Mouse (Mus musculus) embryonic facial prominence, embryonic 10.5 days (tissue): ENCODE data around the gene Lck. TPM values are rescaled to one million over a fixed set of nuclear protein-coding genes. Genes with fewer than 3 reads are reported as not detected.
A peak's percentile ranks its signal among the peaks of the same experiment; 100 is the strongest.
"Not testable (repeated sequence)": the region's sequence is repeated elsewhere in the genome, so short reads cannot be mapped to it uniquely, and the experiment has no call there.

ENCODE experiments used
- DNase-seq: peaks from one replicate; pipeline ENCODE4 v3.0.0-alpha.2; 2017; ENCODE audit warnings: low spot score
- H3K27ac ChIP-seq: fragments of 300-500 bp; sonication (generic); replicated peaks from 2 replicates; pipeline ENCODE4 v1.5.1; 2016; ENCODE audit warnings: mild to moderate bottlenecking
- H3K27me3 ChIP-seq: fragments of 300-500 bp; sonication (generic); replicated peaks from 2 replicates; pipeline ENCODE4 v1.6.1; 2016; ENCODE audit warnings: low read depth, mild to moderate bottlenecking; ENCODE audit not compliant: poor library complexity, severe bottlenecking
- H3K36me3 ChIP-seq: fragments of 300-500 bp; sonication (generic); replicated peaks from 2 replicates; pipeline ENCODE4 v1.6.1; 2016; ENCODE audit warnings: mild to moderate bottlenecking, moderate library complexity
- H3K4me1 ChIP-seq: fragments of 300-500 bp; sonication (generic); 2 replicates; pipeline ENCODE4 v1.6.1; 2016
- H3K4me3 ChIP-seq: fragments of 300-500 bp; sonication (generic); 2 replicates; pipeline ENCODE4 v1.5.1; 2016; ENCODE audit warnings: mild to moderate bottlenecking, moderate library complexity
- H3K9me3 ChIP-seq: fragments of 300-500 bp; sonication (generic); 2 replicates; pipeline ENCODE4 v1.6.1; 2016; ENCODE audit warnings: mild to moderate bottlenecking
- WGBS: fragments of 180-500 bp; shearing (Covaris S2); methylation state at CpG from one replicate; pipeline ENCODE4 v1.1.7; 2016; 5-methylcytosine and 5-hydroxymethylcytosine counted together
- polyA plus RNA-seq: library from polyadenylated mRNA; unstranded; fragments of >200 nt; fragmentation: Nextera tagmentation; extraction: Ambion mirVana; gene quantifications from 2 replicates; pipeline ENCODE4 v1.2.1, GENCODE M21; 2016

Gene Lck
- polyA plus RNA-seq, 1 experiment from 2014 or later = 12.6 TPM

- H3K4me3 ChIP-seq = peak overlapping the region; percentile 96
- H3K27me3 ChIP-seq = no peaks in the 10 kb centered on the region
- no peaks in the 10 kb centered on the region for H3K9me3 ChIP-seq
- H3K27ac ChIP-seq = peak overlapping the region; percentile 96
- under 1% methylated on average over 30 of the region's 30 CpGs for WGBS
- peaks cover 40% of the 10 kb centered on the region for H3K36me3 ChIP-seq
- H3K4me1 ChIP-seq = peaks cover 26% of the 10 kb centered on the region
- peak; percentile 54 for DNase-seq
These were observed 31.4 kb downstream of the Lck start for GRCm38 (mm10) chr4:129541868-129542591.

DNA sequence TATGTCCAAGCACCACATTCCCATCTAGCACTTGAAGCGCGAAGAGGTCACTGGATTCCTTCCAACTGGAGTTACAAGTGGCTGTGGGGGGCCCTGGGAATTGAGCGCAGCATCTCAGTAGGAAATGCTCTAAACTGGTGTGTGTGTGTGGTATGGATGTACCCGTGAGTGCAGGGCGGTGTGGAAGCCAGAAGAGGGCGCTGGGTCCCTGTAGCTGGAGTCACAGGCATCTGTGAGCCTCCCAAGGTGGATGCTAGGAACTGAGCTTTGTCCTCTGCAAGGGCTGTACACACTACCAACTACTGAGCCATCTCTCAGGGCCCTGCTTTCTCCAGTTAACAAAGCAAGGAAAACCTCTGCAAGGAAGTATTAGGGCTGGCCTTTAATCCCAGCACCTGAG, 33.4 kb downstream of the Lck start:
- no peaks in the 10 kb centered on the region for H3K9me3 ChIP-seq
- no peak for DNase-seq
- no peaks in the 10 kb centered on the region for H3K27me3 ChIP-seq
- H3K27ac ChIP-seq = no peak overlapping the region
- peaks cover 57% of the 10 kb centered on the region for H3K36me3 ChIP-seq
- peak overlapping the region; percentile 13; the same call in 1 of the 2 replicates for H3K4me3 ChIP-seq
- peaks cover 26% of the 10 kb centered on the region for H3K4me1 ChIP-seq
- 90% methylated on average over 6 of the region's 6 CpGs for WGBS

GRCm38 (mm10) chr4:129528901-129529300, 44.5 kb downstream of the Lck start:
- not testable (repeated sequence) for H3K27ac ChIP-seq, H3K4me3 ChIP-seq, H3K9me3 ChIP-seq, H3K27me3 ChIP-seq, H3K4me1 ChIP-seq, DNase-seq
- H3K36me3 ChIP-seq = peaks cover 98% of the 10 kb centered on the region
- 94% methylated on average over 6 of the region's 6 CpGs for WGBS

- Histone ChIP-seq H3K36me3 (peaks cover 98% of the 10 kb centered on the region), H3K4me1 (no peaks in the 10 kb centered on the region), H3K4me3 (no peak overlapping the region), H3K9me3 (no peaks in the 10 kb centered on the region), H3K27me3 (no peaks in the 10 kb centered on the region), H3K27ac (no peak overlapping the region)
- WGBS = 92% methylated on average over 3 of the region's 3 CpGs
- no peak for DNase-seq
These were observed 47.6 kb downstream of the Lck start for GRCm38 (mm10) chr4:129525889-129526288.

GRCm38 (mm10) chr4:129525338-129525737, 48.1 kb downstream of the Lck start:
- Histone ChIP-seq H3K4me3 (no peak overlapping the region), H3K36me3 (peaks cover 98% of the 10 kb centered on the region), H3K9me3 (no peaks in the 10 kb centered on the region), H3K27ac (no peak overlapping the region), H3K4me1 (no peaks in the 10 kb centered on the region), H3K27me3 (no peaks in the 10 kb centered on the region)
- WGBS = 91% methylated on average over 5 of the region's 5 CpGs
- DNase-seq = no peak

- Histone ChIP-seq H3K36me3 (peaks cover 94% of the 10 kb centered on the region), H3K27ac (no peak overlapping the region), H3K27me3 (no peaks in the 10 kb centered on the region), H3K9me3 (no peaks in the 10 kb centered on the region), H3K4me1 (peaks cover 22% of the 10 kb centered on the region), H3K4me3 (no peak overlapping the region)
- 93% methylated on average over 8 of the region's 8 CpGs for WGBS
- DNase-seq = no peak
These were observed 54.9 kb downstream of the Lck start for GRCm38 (mm10) chr4:129518519-129518918.

- no peaks in the 10 kb centered on the region for H3K9me3 ChIP-seq
- H3K4me3 ChIP-seq = peak overlapping the region; percentile 35
- H3K36me3 ChIP-seq = peaks cover 78% of the 10 kb centered on the region
- no peaks in the 10 kb centered on the region for H3K27me3 ChIP-seq
- 46% methylated on average over 2 of the region's 2 CpGs for WGBS
- 0 out of 2 replicates have a peak overlapping the region, but pooled peaks have one; percentile 45 for H3K27ac ChIP-seq
- DNase-seq = peak; percentile 57
- peaks cover 37% of the 10 kb centered on the region for H3K4me1 ChIP-seq
These were observed 56.5 kb downstream of the Lck start for GRCm38 (mm10) chr4:129516925-129517324.

DNA sequence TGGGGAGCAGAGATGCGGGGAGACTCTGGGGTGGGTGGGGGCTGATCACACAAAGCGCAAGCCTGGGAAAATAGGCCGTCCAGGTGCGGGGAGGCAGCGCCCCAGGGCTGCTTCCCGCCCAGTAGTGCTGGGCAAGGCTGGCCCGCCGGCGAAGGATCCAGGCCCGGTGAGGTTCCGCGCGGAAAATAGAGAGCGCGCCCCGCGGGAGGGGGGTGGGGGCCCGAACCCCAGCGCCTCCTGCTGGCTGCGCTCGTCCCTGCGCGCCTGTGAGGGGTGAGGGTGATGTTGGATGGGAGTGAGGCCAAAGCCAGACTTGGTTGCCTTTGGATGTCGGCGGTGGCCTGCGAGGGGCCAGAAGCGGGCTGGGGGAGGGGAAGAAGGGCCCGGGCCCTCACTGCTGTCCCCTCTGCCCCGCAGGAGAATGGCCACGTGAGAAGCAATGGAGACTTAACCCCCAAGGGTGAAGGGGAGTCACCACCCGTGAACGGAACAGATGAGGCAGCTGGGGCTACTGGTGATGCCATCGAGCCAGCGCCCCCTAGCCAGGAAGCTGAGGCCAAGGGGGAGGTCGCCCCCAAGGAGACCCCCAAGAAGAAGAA, 59.0 kb downstream of the Lck start:
- H3K4me3 ChIP-seq = peak overlapping the region; percentile 83
- no peaks in the 10 kb centered on the region for H3K27me3 ChIP-seq
- under 1% methylated on average over 35 of the region's 35 CpGs for WGBS
- peaks cover 53% of the 10 kb centered on the region for H3K36me3 ChIP-seq
- peak; percentile 88 for DNase-seq
- peak overlapping the region; percentile 98 for H3K27ac ChIP-seq
- no peaks in the 10 kb centered on the region for H3K9me3 ChIP-seq
- peaks cover 57% of the 10 kb centered on the region for H3K4me1 ChIP-seq

DNA sequence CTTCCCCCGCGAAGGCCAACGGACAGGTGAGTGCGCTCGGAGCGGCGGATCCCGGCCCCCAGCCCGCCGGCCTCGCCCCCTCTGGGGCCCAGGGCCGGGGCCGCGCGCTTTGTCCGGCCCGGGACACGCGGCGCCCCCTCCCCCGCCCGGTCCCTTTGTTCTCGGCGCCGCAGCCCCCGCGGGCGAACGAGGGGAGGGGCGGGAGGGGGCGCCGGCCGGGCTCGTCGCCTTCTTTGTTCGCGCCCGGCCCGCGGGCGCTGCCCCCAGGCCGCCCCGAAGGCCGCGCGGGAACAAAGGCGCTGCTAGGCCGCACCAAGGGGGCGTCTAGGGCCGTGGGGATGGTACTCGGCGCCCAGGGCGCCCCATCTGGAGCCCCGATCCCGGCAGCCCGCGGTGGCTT, 59.5 kb downstream of the Lck start:
- peak overlapping the region; percentile 83 for H3K4me3 ChIP-seq
- peak overlapping the region; percentile 98 for H3K27ac ChIP-seq
- H3K4me1 ChIP-seq = peaks cover 62% of the 10 kb centered on the region
- WGBS = under 1% methylated on average over 53 of the region's 57 CpGs
- H3K36me3 ChIP-seq = peaks cover 48% of the 10 kb centered on the region
- DNase-seq = no peak
- no peaks in the 10 kb centered on the region for H3K27me3 ChIP-seq
- H3K9me3 ChIP-seq = no peaks in the 10 kb centered on the region

GRCm38 (mm10) chr4:129513086-129513767, 60.2 kb downstream of the Lck start, which contains the start of gene Marcksl1:
Gene Marcksl1 (plus strand): TSS chr4:129513581.
- H3K4me1 ChIP-seq = peaks cover 68% of the 10 kb centered on the region
- peak within 1 kb of the TSS; percentile 83 for H3K4me3 ChIP-seq
- no peaks in the 10 kb centered on the region for H3K9me3 ChIP-seq
- 5% methylated on average over 47 of the region's 47 CpGs for WGBS
- H3K27me3 ChIP-seq = no peaks in the 10 kb centered on the region
- peaks cover 41% of the 10 kb centered on the region for H3K36me3 ChIP-seq
- peak; percentile 95 for DNase-seq
- H3K27ac ChIP-seq = peak within 1 kb of the TSS; percentile 98

- 16% methylated on average over 6 of the region's 6 CpGs for WGBS
- Histone ChIP-seq H3K4me1 (peaks cover 69% of the 10 kb centered on the region), H3K9me3 (no peaks in the 10 kb centered on the region), H3K4me3 (peak overlapping the region; percentile 83), H3K36me3 (peaks cover 24% of the 10 kb centered on the region), H3K27ac (peak overlapping the region; percentile 78), H3K27me3 (no peaks in the 10 kb centered on the region)
- peak; percentile 51 for DNase-seq
These were observed 61.9 kb downstream of the Lck start for GRCm38 (mm10) chr4:129511413-129512096.

DNA sequence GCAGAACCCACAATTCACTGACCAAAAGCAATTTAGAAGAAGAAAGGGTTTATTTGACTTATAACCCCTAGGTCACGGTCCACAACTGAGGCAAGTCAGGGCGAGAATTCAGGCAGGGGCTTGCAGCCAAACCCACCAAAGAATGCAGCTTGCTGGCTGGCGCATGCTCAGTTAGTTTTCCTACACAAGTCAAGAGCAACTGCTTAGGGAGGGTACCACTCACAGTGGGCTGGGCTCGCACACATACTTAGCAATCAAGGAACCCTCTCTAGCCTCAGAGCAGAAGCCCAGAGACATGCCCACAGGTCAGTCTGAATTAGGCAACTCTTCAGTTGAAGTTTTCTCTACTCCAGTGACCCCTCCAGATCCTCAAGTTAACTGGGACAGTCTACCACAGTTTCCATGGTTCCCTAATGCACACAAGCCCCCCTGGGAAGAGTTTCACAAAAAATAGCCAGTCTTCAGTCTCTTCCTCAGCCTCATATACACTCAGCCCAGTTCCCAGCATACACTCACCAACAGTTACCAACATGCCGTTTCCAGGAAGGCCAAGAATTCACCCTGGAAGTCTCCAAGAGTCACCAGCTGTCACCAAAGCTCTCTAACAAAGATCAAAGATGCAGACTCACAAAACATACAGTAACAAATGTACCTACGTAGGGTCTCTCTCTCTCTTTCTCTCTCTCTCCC, 62.6 kb downstream of the Lck start:
- H3K36me3 ChIP-seq = peaks cover 18% of the 10 kb centered on the region
- H3K27me3 ChIP-seq = no peaks in the 10 kb centered on the region
- H3K9me3 ChIP-seq = no peaks in the 10 kb centered on the region
- H3K4me1 ChIP-seq = peaks cover 65% of the 10 kb centered on the region
- H3K27ac ChIP-seq = peak overlapping the region; percentile 78
- H3K4me3 ChIP-seq = peak overlapping the region; percentile 83; the same call in 1 of the 2 replicates
- 41% methylated on average over 6 of the region's 6 CpGs for WGBS
- DNase-seq = peak; percentile 47
